Mouse (Mus musculus) brown adipose tissue, adult 24 weeks (tissue): ENCODE measurements around the gene Spata25. TPM values are rescaled to one million over a fixed set of nuclear protein-coding genes. Genes with fewer than 3 reads are reported as not detected.
"Not testable (repeated sequence)": the region's sequence is repeated elsewhere in the genome, so short reads cannot be mapped to it uniquely, and the experiment has no call there.

ENCODE experiments used
- H3K27ac ChIP-seq: fragments of 200-500 bp; replicated peaks from 2 replicates; pipeline ENCODE4 v1.5.1; 2012; ENCODE audit warnings: low read depth, mild to moderate bottlenecking, low read length
- H3K4me1 ChIP-seq: fragments of 200-500 bp; 2 replicates; pipeline ENCODE4 v1.6.1; 2012; ENCODE audit warnings: low read length, mixed read lengths; ENCODE audit not compliant: control insufficient read depth, insufficient read depth, insufficient read length
- H3K4me3 ChIP-seq: fragments of 200-500 bp; 2 replicates; pipeline ENCODE4 v1.5.1; 2012; ENCODE audit warnings: low read depth, mild to moderate bottlenecking, low read length, moderate library complexity; ENCODE audit not compliant: insufficient read depth
- polyA plus RNA-seq: library from polyadenylated mRNA; stranded (reverse); fragments of >200 nt; gene quantifications from 2 replicates; pipeline ENCODE4 v1.2.4, GENCODE M21; 2012; ENCODE audit not compliant: missing spikeins, insufficient read depth, insufficient read length

The Spata25 gene
- polyA plus RNA-seq, result not detected in 2 replicates

GRCm38 (mm10) chr2:164828437-164828836, at the start of gene Spata25:
Gene Spata25, minus strand, starts transcription at chr2:164828537.
- Histone ChIP-seq H3K4me1 (no peaks in the 10 kb centered on the region), H3K27ac (no peak within 1 kb of the TSS), H3K4me3 (no peak within 1 kb of the TSS)

GRCm38 (mm10) chr2:164877376-164878215, 49.3 kb upstream of the Spata25 start:
- peak overlapping the region; percentile 83 for H3K27ac ChIP-seq
- peaks cover 10% of the 10 kb centered on the region; the same call in 1 of the 2 replicates for H3K4me1 ChIP-seq
- H3K4me3 ChIP-seq, result peak overlapping the region; percentile 91; the same call in 1 of the 2 replicates

- not testable (repeated sequence) for H3K27ac ChIP-seq, H3K4me3 ChIP-seq
- peaks cover 13% of the 10 kb centered on the region; the same call in 1 of the 2 replicates for H3K4me1 ChIP-seq
These were observed 47.3 kb upstream of the Spata25 start for GRCm38 (mm10) chr2:164875648-164876047.

GRCm38 (mm10) chr2:164874239-164874769, 46.0 kb upstream of the Spata25 start:
- peak overlapping the region; percentile 83 for H3K27ac ChIP-seq
- H3K4me3 ChIP-seq, result peak overlapping the region; percentile 36
- peaks cover 13% of the 10 kb centered on the region; the same call in 1 of the 2 replicates for H3K4me1 ChIP-seq

GRCm38 (mm10) chr2:164873621-164874020, 45.3 kb upstream of the Spata25 start:
- Histone ChIP-seq H3K27ac (peak overlapping the region; percentile 79), H3K4me1 (peaks cover 13% of the 10 kb centered on the region; the same call in 1 of the 2 replicates), H3K4me3 (peak overlapping the region; percentile 36)

- H3K4me3 ChIP-seq, result no peak overlapping the region
- H3K27ac ChIP-seq, result no peak overlapping the region
- H3K4me1 ChIP-seq, result peaks cover 9% of the 10 kb centered on the region; the same call in 1 of the 2 replicates
These were observed 43.4 kb upstream of the Spata25 start for GRCm38 (mm10) chr2:164871602-164872303.

GRCm38 (mm10) chr2:164868491-164868890, 40.2 kb upstream of the Spata25 start:
- Histone ChIP-seq H3K4me3 (no peak overlapping the region), H3K27ac (no peak overlapping the region), H3K4me1 (peaks cover 10% of the 10 kb centered on the region; the same call in 1 of the 2 replicates)

GRCm38 (mm10) chr2:164867566-164867965, 39.2 kb upstream of the Spata25 start:
- H3K4me3 ChIP-seq, result no peak overlapping the region
- H3K27ac ChIP-seq, result peak overlapping the region; percentile 41
- H3K4me1 ChIP-seq, result peaks cover 10% of the 10 kb centered on the region

GRCm38 (mm10) chr2:164866741-164867551, 38.6 kb upstream of the Spata25 start:
- Histone ChIP-seq H3K4me3 (no peak overlapping the region), H3K4me1 (peaks cover 9% of the 10 kb centered on the region), H3K27ac (peak overlapping the region; percentile 81)

GRCm38 (mm10) chr2:164864593-164864992, 36.3 kb upstream of the Spata25 start:
- Histone ChIP-seq H3K4me1 (peaks cover 20% of the 10 kb centered on the region), H3K4me3 (no peak overlapping the region), H3K27ac (0 out of 2 replicates have a peak overlapping the region, but pooled peaks have one; percentile 2)

- H3K4me1 ChIP-seq, result peaks cover 21% of the 10 kb centered on the region
- H3K4me3 ChIP-seq, result not testable (repeated sequence)
- H3K27ac ChIP-seq, result peak overlapping the region; percentile 16; the same call in 1 of the 2 replicates
These were observed 35.1 kb upstream of the Spata25 start for GRCm38 (mm10) chr2:164863411-164863810.

GRCm38 (mm10) chr2:164862179-164862861, 34.0 kb upstream of the Spata25 start:
- Histone ChIP-seq H3K27ac (peak overlapping the region; percentile 91), H3K4me3 (no peak overlapping the region), H3K4me1 (peaks cover 23% of the 10 kb centered on the region)

- Histone ChIP-seq H3K27ac (peak overlapping the region; percentile 91), H3K4me1 (peaks cover 22% of the 10 kb centered on the region), H3K4me3 (no peak overlapping the region)
These were observed 32.8 kb upstream of the Spata25 start for GRCm38 (mm10) chr2:164861094-164861493.
